Mouse (Mus musculus): Measurements from ENCODE around the gene Macf1.
A peak's percentile ranks its signal among the peaks of the same experiment; 100 is the strongest.

Gene Macf1

DNA sequence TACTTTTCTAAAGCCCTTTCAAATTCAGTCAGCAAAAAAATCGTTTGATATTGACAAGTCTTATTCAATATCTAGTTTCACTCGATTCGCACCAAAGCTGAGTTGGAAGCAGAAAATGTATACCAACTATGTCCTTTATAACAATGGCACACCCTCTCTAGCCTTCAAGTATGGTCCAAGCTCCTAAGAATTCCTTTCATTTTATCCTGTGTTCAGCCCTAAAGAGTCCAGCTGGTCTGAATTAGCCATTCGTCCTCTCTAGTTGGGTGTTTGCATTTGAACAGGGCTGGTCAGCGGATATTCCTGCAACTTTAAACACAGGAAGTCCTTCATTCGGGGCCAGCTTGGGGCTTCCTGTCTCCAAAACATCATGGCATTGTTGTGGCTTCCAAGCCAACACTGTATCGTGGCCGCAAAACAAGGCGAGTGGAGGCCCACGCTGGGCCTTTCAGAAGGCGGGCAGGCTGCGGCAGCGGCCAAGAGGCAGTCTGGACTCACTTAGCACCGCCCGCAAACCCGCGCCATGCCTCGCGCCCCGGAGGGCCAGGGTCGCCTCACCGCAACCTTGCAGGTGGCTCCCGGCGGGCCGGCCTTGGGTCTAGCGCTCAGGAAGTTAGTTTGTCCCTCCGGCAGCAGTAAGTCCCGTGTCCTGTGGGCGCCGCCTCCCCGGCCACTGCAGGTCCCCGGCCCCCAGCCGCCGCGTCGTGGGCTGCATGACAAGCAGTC is 273.0 kb downstream of the Macf1 start:
- peak; percentile 38 to 47 for DNase-seq (ENCODE audit: low spot score in 2 of 2)

DNA sequence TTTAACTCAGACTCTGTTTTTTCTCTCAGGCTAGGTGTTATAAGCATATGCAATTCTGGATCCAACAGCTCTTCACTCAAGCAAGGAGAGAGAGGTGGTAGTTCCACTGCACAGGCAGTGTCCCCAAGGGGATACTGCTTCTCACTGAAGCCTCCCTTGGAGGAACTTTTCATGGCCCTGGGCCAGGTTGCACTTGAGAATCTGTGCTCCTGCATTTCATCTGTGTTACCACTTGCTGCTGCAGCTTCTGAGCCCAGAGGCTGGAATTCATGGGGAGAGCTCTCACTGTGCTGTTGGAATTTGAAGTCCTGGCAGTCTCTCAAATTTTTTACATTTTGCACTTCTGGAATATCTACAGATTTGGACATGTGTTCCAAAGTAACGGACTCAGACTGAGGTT is 274.4 kb downstream of the Macf1 start:
- DNase-seq (ENCODE audit: low spot score in 2 of 2), result no peak

DNA sequence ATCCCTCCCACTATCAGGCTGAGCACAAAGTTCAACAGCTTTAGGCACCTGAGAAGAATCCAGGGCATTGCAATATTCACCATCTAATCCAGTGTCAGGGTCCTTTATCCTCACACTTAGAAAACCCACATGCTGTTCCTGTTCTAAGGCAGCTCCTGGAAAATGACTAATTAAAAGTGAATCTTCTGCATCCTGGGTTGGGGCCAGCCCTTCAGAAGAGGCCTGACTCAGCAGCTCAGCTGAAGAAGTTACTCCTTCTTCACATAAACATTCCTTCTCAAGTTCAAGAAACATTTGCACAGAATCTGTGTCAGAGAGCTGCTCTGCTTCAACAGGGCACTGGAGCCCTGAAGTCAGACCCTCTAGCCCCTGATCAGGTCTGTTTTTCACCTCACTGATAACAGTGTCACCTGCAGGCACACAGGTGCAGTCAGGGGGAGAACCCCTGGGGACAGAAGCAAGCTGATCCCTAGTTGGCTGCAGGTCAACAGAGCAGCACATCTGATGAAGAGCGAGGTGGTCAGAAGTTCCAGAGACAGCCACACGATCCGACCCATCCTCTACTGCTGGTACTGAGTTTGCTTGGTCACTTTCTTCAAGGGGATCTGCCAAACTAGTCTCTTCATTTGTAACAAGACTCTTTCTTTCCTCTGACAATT is 275.0 kb downstream of the Macf1 start:
- no peak for DNase-seq (ENCODE audit: low spot score in 2 of 2)

DNA sequence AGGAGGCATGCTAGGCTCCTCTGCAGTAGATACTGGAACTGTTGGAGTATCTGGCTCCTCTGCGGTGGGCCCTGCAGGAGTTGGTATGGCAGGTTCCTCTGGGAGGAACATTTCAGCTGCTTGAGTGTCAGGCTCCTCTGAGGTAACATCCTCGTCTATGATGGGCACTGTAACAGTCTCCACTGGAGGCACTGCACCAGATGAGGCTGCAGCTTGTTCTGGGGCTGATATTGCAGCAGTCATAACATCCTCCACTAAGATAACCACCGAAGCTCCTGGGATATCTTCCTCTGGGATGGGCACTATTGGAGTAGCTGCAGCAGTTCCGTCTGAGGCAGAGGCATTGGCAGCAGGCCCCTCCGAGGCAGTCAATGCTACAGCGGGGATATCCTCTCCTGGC is 276.4 kb downstream of the Macf1 start:
- no peak for DNase-seq (ENCODE audit: low spot score in 2 of 2)

DNA sequence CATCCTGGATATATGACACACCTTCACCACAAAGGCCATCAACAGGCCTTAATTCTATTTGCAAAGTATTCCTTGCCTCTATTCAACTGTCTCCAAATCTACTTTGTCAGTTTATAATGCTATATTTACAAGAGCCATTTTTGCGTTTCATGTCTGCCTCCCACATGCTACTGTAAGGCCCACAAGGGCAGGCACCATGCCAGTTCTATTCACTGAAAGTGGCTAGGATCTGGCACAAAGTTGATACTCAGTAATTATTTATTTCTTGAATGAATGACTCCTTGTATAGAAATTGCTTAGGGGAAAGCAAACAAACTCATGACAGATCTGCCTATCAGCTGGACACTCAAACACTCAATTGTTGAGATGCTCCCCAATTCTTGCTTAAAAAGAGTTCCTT is 280.1 kb downstream of the Macf1 start:
- no peak for DNase-seq (ENCODE audit: low spot score in 2 of 2)

DNA sequence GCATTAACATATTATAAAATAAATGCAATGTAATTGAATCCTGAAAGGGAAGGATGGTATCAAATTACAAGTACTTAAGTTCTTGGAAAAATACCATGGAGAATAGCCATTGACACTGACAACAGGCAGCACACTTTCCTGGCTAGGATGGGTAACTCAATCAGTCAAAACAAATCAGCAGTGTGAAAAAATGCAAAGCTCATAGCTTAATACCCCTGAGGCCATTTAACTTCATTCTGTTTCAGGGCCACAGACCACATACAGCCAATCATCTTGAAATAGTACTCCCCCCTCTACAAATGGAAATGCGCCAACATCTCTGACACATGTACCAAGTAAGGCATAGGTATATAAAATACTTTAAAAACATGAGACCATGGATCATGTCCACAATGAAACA is 281.9 kb downstream of the Macf1 start:
- no peak for DNase-seq (ENCODE audit: low spot score in 2 of 2)

DNA sequence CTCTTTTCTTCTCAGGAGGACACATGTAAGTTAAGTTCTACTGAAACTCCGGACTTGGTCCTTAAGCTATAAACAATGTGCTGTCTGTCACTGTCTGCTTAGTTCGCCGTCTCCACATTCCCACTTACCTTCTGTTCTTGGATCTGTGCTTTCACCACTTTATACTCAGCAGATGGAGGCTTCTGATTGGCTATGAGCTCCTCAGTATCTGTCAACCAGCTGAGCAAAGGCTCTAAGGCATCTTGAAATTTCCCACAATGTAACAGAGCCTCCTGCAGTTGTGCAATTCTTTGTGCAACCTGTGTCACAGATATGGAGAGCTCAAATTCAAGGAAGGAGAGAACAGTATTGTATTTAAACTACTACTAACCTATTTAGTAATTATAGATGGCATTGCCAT is 282.9 kb downstream of the Macf1 start:
- DNase-seq (ENCODE audit: low spot score in 2 of 2), result no peak

DNA sequence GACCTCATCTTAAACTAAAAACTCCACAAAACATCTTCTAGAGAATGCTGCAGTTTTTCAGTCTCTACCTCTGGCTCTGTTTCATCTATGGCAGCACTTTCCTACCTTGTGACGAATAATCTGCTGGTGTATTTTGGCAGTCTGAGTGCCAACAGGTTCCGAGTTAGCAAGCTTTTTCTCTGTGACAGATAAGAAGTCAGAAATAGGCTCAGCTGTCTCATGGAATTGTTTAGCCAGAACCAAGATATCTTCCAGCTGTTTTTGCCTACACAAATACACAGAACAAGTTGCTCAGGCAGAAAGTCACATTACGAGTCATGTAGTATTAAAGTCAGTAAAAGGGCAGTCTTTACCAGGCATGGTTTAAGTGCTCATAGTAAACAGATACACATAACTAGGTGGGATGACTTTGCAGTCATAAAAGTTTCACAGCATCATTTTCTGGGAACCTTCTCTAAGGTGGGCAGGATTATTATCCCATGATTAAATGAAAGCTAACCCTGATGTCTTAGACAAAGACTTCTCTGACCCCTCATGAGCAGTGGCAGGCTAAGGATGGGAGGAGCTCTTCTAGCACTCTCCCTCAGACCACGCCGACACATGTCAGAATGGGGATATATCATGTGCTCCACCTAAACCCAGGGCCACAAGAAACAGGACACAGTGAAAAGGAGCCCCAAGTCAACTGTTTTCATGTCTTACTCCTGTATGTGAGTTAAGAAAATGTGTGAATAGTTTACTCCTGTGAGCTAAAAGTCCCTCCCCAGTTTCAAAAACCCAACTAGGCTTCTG is 286.3 kb downstream of the Macf1 start:
- DNase-seq (ENCODE audit: low spot score in 2 of 2), result no peak

DNA sequence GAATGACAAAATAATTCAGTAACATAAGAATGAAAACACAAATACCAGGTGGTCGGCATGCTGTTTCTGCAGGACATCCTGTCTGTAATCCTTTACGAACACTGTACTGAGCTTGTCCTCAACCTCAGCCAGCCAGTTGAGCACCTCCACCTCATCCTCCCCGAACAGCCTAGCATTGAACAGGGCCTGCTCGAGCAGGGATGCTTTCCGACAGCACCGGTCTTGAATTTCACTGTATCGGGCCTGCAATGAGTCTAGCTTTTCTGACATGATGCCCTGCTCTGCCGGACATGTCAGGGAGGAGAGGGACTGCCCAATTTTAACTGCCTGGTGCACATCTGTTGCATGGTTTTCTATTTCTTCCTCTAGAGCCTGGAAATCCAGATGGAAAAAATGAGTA is 287.1 kb downstream of the Macf1 start:
- DNase-seq (ENCODE audit: low spot score in 2 of 2), result no peak

DNA sequence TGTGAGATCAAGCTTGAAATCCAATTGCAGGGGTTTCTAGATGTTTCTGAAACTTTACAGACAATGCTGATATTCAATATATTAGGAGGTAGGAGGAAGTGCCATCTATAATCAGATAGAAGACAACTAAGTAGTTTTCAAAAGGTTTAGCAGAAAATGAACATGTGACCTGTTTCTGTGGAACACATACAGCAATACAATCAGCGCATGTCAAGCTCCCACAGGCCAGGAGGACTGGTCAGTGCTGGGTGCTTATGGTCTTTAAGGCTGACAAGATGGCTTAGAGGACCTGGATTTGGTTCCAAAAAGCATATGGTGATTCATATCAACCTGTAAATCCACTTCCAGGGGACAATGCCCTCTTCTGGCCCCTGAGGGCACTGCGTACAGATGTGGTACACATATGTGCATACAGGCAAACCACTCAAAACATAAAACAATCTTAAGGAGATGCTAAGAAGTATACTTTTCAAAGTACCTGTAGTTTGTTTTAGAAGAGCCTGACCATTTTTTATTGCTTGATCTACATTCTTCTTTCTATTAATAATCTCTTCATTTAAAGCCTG is 288.6 kb downstream of the Macf1 start:
- DNase-seq (ENCODE audit: low spot score in 2 of 2), result no peak

DNA sequence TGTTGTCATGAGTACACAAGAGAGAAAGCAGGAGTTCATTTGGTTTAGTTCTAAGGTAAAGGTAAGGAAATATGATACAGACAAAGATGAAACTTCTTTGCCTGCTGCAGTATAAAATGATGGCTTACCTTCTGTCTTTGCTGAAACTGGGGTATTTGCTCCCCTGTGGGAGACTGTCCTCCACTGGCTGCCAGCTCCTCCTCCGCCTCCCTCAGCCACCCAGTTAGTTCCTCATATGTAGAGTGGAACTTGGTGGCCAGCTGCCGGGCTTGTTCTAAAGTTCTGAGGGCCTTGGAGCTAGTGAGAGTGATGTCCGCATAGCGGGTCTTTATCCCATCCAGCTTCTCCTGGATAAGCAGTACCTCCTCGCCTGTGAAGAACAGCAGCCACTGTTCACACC is 289.3 kb downstream of the Macf1 start:
- no peak for DNase-seq (ENCODE audit: low spot score in 2 of 2)

DNA sequence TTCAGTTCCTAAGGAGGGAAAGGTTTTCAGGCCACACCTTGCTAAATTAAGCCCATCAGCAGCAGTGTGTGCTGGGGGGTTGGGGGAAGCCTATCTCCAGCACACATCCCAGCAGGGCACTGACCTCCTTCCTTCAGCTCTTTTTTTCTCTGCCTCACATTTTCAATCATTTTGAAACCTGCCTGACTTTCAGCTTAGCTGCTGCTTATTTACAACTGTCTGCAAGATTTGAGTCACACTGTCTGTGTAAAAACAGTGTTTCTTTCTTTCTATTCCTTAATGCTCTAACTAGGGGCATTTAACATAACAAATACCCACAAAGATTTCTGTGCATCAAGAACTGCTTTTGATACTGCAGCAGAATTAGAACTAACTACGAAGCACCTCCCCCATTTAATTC is 289.9 kb downstream of the Macf1 start:
- no peak for DNase-seq (ENCODE audit: low spot score in 2 of 2)

DNA sequence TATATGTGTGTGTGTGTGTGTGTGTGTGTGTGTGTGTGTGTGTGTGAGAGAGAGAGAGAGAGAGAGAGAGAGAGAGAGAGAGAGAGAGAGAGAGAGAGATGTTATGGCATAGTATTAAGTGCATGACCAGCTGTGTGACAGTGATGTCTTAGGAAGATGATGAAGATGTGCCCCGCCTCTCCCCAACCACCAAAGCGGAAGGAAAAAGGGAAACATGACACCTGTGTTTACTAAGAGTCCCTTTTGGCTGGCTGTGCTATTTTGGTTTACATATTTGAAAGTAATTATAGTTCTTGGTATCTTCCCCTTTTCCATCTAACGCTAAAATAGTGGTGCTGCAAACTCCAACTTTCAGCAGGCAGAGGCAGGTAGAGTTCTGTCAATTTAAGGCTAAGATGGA is 291.2 kb downstream of the Macf1 start:
- no peak for DNase-seq (ENCODE audit: low spot score in 2 of 2)

DNA sequence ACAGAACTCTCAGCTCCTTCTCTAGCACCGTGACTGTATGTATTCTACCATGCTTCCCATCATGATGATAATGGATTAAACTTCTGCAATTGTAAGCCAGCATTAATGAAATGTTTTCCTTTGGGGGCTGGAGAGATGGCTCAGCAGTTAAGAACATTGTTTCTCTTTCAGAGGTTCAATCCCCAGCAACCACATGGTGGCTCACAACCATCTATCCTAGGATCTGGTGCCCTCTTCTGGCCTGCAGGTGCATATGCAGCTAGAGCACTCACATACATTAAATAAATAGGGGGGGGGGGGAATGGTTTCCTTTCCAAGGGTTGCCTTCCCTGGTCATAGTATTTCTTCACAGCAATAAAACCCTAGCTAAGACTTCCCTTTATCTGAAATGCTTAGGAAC is 292.0 kb downstream of the Macf1 start:
- no peak for DNase-seq (ENCODE audit: low spot score in 2 of 2)

DNA sequence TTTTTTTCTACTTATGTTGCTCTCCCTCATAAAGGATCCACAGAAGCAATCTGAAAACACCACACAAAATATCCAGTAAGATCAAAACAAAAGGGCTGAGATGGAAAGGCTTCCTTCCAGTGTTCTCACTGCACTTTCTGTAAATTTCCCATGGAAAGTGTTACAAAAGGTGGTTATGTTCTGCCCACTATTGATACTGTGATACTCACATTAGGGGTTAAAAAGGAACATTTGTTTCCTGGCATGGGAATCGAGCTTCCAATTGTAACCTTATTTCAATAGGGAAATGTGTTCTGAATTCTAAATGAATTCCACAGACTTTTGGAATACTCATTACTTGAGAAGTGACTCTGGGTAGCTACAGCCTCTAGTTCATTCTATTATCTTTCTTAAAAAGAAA is 299.1 kb downstream of the Macf1 start:
- no peak for DNase-seq (ENCODE audit: low spot score in 2 of 2)

DNA sequence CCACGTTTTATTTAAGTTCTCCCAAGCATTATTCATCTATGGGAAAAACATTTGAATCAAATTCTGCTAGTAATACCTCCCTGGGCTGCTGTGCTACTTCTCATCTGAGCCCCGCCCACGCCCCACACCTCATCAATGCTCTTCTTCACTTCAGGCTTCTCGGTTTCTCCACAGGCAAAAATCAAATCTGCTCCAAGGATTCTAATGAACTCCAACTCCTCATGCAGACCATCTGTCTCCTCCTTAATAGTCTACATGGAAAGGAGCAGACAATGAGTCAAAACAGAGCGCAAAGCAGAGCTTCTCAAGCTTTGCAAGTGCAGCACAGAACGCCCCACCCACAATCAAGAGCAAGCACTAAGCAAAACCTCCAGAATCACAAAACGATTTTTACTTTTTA is 301.0 kb downstream of the Macf1 start:
- DNase-seq (ENCODE audit: low spot score in 2 of 2), result no peak

DNA sequence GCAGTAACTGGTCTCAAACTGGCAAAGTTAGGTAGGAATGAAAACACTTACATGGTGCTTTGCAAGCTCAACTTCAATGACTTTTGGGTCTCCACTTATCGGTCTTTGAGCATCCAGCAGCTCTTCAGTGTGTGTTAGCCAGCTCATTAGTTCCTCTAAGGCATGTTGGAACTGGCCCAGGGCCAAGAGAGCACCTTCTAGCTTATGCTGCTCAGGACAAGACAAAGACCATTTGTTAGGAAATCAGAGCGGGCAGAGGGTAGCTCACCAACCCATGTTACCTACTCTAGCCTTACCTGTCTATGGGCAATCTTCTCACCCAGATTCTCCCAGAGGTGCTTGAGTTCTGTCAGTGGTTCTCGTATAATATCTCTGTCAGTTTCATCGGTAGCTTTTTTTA is 302.1 kb downstream of the Macf1 start:
- DNase-seq (ENCODE audit: low spot score in 2 of 2), result no peak

DNA sequence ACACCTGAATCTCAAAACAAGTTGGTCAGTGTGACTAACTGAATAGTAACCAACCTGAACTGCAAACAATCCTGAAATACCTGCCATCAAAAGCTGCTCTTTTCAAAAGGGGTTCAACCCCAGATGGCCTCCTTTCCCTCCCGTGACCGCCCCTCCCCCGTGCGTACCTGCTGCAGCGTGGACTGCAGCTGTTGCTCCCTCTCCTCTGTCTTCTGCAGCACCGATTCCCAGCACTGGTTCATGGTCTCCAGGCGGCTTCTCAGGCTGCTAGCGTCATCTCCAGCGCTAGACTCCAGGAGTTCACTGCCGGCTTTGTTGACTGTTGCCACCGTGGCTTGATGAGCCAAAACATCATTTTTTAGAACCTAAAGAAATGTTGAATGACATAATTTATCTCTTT is 302.6 kb downstream of the Macf1 start:
- no peak for DNase-seq (ENCODE audit: low spot score in 2 of 2)

DNA sequence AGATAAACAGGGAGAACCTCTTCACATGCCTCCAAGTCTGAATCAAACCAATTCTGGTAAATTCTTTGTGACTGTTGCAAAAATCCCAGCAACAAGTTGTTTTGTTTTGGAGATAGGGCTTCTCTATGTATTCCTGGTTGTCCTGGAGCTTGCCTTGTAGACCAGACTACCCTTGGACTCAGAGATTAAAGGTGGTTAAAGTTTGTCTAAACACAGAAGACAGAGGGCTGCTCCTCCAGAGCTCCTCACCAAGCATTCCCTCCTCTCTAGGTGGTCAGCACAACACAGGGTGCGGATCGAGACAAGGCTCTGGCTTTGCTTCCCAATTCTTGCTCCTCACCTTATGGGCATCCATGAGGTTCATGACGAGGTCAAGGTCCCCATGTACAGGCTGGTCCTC is 308.1 kb downstream of the Macf1 start:
- no peak for DNase-seq (ENCODE audit: low spot score in 2 of 2)

DNA sequence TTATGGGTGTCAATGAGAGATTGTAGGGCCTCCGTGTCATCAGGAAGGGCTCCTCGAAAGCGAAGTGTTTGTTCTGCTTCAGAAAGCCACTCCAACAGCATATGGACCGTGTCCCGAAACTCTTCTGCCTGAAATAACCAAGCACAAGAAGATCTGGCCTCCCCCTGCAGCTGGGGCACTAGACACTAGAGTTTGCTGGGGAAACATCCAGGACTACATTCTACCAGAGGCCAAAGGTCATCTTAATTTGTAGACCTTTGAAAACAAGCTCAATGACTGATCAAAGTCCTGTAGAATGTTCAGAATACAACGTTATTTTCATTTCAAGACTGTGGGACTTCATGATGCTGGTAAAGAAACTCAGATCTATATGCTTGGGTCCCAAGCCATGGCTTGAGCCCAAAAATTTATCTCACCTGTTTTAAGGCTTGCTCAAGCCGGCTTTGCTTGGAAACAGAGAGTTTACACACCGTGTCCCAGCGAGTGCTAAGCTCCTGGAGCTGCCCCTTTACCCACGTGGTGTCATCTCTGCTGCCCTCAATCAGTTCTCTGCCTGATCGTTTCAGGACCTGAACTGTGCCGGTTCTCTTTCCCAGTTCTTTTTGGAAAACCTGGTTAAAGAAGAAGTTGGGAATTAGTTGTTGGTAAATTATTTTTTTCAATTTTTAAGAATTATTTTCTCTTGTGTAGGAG is 309.7 kb downstream of the Macf1 start:
- no peak for DNase-seq (ENCODE audit: low spot score in 2 of 2)

DNA sequence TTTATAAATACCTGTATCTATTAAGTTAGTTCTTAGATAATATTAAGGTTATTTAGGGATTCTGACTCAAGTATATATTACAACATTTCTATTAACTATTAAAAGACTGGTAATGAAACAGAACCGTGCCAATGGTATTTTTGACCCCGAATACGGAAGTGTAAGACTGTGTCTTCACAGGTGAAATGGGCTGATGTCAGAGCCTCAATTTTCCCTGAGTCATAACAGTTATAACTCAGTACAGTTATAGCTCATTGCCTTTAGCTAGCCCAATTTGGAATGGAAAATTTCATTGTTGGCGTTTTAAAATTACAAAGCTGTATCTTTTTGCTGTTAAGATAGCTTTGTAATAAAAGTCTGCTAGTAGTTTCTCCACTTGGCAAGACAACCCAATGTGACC is 320.6 kb downstream of the Macf1 start:
- no peak for DNase-seq (ENCODE audit: low spot score in 2 of 2)

DNA sequence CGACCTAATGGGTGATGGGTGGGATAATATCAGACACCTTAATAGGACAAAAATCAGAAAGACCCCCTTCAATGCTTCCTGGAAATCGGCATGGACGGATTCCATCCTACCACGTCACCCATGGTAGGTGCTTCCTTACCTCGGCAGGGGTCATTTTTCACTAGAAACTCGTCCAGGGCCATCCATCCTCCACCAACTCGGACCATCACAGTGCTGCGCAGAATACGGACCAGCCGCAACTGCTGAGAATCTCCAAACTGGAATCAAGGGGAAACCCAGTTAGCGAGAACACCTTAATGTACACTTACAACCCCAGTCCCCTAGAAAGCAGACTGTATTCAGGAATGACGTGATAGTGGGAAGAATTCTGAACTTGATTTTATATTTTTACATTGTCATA is 323.4 kb downstream of the Macf1 start:
- no peak for DNase-seq (ENCODE audit: low spot score in 2 of 2)

All from urinary bladder, postnatal 36 days (tissue).